Mouse (Mus musculus): ENCODE measurements at regions not wholly inside any gene's neighbourhood (a gene's known extent, or its start where the extent isn't known, plus 50 kb on each side); places are given as distances from the start of the nearest gene placed in this dataset.

DNA sequence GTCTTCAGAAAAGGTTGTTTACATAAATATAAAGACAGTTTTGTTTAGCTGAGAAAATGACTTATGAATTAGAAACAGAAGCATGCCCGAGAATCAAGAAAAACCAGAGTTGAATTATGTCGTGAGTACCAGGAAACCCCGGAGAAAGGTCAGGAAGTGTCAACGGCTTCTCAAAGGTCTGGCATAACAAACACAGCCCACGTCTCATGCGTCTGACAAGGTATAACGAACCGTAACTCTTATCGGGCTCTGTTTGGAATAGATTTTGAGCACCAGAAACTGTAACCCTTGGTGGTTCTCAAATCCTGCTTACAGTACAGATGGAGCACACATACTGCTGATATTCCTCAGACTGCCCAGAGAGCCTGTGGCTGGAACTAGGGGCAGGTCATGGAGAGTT, 260.9 kb upstream of the Arglu1 start:
- Histone ChIP-seq H3K4me2 (no peak overlapping the region), H3K9ac (replicated peaks) (no peak overlapping the region), H3K27me3 (no peaks in the 10 kb centered on the region), H3K4me1 (replicated peaks) (peaks cover 16% of the 10 kb centered on the region), H3K9me3 (no peaks in the 10 kb centered on the region), H3K4me3 (replicated peaks) (no peak overlapping the region), H3K27ac (no peak overlapping the region), H3K36me3 (no peaks in the 10 kb centered on the region)
- 23% methylated on average over 9 of the region's 9 CpGs for WGBS
- no peak for ATAC-seq (ENCODE audit: insufficient number of reproducible peaks, insufficient read depth, low FRiP score, low TSS enrichment, low read depth)

DNA sequence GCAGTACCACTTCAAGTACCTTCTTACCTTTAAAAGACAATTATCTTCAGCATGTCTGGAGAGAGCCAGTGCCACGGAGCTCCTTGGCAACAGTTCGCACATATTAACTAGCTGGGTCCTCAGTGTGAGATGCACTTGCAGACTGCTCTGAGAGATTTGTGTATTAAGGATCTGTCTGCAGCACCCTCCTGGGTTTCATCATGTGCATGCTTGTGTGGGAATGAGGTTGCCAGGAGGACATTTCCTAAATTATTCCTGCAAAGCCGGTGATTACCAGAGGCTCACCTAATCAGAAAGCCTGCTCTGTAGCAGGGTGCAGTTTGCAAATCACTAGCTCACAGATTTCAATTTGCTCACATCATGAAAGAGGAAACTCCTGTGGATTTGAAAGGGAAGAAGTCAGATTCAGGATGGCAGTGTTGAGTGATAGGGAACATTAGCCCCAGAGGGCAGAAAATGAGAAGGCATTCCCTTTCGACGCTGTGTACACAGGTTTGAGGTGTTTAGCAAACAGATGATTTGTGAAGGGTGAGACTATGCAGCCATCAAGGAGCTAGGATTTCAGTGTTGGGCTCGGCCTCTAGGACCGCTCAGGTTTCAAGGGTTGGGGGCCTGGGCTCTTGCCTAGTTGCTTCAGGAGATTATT, 257.3 kb upstream of the Arglu1 start:
- H3K36me3 ChIP-seq, result no peaks in the 10 kb centered on the region
- no peaks in the 10 kb centered on the region for H3K27me3 ChIP-seq
- no peak for ATAC-seq (ENCODE audit: insufficient number of reproducible peaks, insufficient read depth, low FRiP score, low TSS enrichment, low read depth)
- no peak overlapping the region for H3K4me2 ChIP-seq
- WGBS, result 20% methylated on average over 7 of the region's 7 CpGs
- peaks cover 16% of the 10 kb centered on the region for H3K4me1 ChIP-seq (replicated peaks)
- H3K9ac ChIP-seq (replicated peaks), result no peak overlapping the region
- H3K9me3 ChIP-seq, result no peaks in the 10 kb centered on the region
- no peak overlapping the region for H3K4me3 ChIP-seq (replicated peaks)
- H3K27ac ChIP-seq, result 0 out of 2 replicates have a peak overlapping the region, but pooled peaks have one; percentile 2

GRCm38 (mm10) chr8:8942991-8943390, 252.7 kb upstream of the Arglu1 start:
- 86% methylated on average over 6 of the region's 6 CpGs for WGBS
- peaks cover 8% of the 10 kb centered on the region for H3K4me1 ChIP-seq (replicated peaks)
- no peak for ATAC-seq (ENCODE audit: insufficient number of reproducible peaks, insufficient read depth, low FRiP score, low TSS enrichment, low read depth)

DNA sequence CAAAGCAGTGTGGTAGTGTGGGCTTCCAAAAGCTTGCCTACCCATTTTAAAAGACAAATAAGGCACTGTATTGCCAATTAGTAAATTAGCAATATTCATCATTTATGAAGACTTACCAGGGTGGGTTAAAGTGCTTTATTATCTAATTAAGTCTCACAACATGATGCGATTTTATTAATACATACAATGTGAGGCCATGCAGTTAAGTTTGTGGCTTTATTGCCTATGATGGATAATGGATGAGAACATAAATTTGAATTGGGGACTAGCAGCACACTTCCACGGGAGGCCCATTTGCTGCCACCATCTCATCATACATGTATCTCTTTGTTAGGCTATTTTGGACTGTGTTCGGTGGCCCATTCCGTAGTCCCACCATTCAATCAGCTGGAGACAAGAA, 250.6 kb upstream of the Arglu1 start:
- ATAC-seq (ENCODE audit: insufficient number of reproducible peaks, insufficient read depth, low FRiP score, low TSS enrichment, low read depth), result no peak
- Histone ChIP-seq H3K9me3 (no peaks in the 10 kb centered on the region), H3K9ac (replicated peaks) (no peak overlapping the region), H3K4me3 (replicated peaks) (no peak overlapping the region), H3K4me1 (replicated peaks) (peaks cover 6% of the 10 kb centered on the region), H3K4me2 (no peak overlapping the region), H3K36me3 (no peaks in the 10 kb centered on the region), H3K27ac (no peak overlapping the region), H3K27me3 (no peaks in the 10 kb centered on the region)
- WGBS, result 88% methylated on average over 4 of the region's 4 CpGs

More at GRCm38 (mm10) chr8:8942991-8943390, 252.7 kb upstream of the Arglu1 start:
- Histone ChIP-seq H3K27me3 (no peaks in the 10 kb centered on the region), H3K4me3 (replicated peaks) (no peak overlapping the region), H3K36me3 (no peaks in the 10 kb centered on the region), H3K4me2 (no peak overlapping the region), H3K9me3 (no peaks in the 10 kb centered on the region), H3K9ac (replicated peaks) (no peak overlapping the region), H3K27ac (no peak overlapping the region)

GRCm38 (mm10) chr8:8938536-8938935, 248.2 kb upstream of the Arglu1 start:
- no peaks in the 10 kb centered on the region for H3K9me3 ChIP-seq
- ATAC-seq (ENCODE audit: insufficient number of reproducible peaks, insufficient read depth, low FRiP score, low TSS enrichment, low read depth), result no peak
- H3K27ac ChIP-seq, result no peak overlapping the region
- H3K27me3 ChIP-seq, result no peaks in the 10 kb centered on the region
- no peak overlapping the region for H3K4me2 ChIP-seq
- H3K4me1 ChIP-seq (replicated peaks), result peaks cover 6% of the 10 kb centered on the region
- no peak overlapping the region for H3K4me3 ChIP-seq (replicated peaks)
- no peaks in the 10 kb centered on the region for H3K36me3 ChIP-seq
- 81% methylated on average over 7 of the region's 7 CpGs for WGBS
- no peak overlapping the region for H3K9ac ChIP-seq (replicated peaks)

GRCm38 (mm10) chr8:8932466-8932865, 242.1 kb upstream of the Arglu1 start:
- 84% methylated on average over 3 of the region's 3 CpGs for WGBS
- no peak overlapping the region for H3K4me2 ChIP-seq
- no peak for ATAC-seq (ENCODE audit: insufficient number of reproducible peaks, insufficient read depth, low FRiP score, low TSS enrichment, low read depth)

GRCm38 (mm10) chr8:8931746-8932145, 241.4 kb upstream of the Arglu1 start:
- 82% methylated on average over 6 of the region's 6 CpGs for WGBS
- H3K9ac ChIP-seq (replicated peaks), result no peak overlapping the region
- ATAC-seq (ENCODE audit: insufficient number of reproducible peaks, insufficient read depth, low FRiP score, low TSS enrichment, low read depth), result no peak
- no peaks in the 10 kb centered on the region for H3K27me3 ChIP-seq
- H3K36me3 ChIP-seq, result no peaks in the 10 kb centered on the region
- no peak overlapping the region for H3K4me2 ChIP-seq
- H3K4me3 ChIP-seq (replicated peaks), result no peak overlapping the region
- peaks cover 4% of the 10 kb centered on the region for H3K4me1 ChIP-seq (replicated peaks)
- no peaks in the 10 kb centered on the region for H3K9me3 ChIP-seq
- no peak overlapping the region for H3K27ac ChIP-seq

More at GRCm38 (mm10) chr8:8932466-8932865, 242.1 kb upstream of the Arglu1 start:
- Histone ChIP-seq H3K9me3 (no peaks in the 10 kb centered on the region), H3K36me3 (no peaks in the 10 kb centered on the region), H3K27me3 (no peaks in the 10 kb centered on the region), H3K4me3 (replicated peaks) (no peak overlapping the region), H3K27ac (no peak overlapping the region), H3K9ac (replicated peaks) (no peak overlapping the region), H3K4me1 (replicated peaks) (peaks cover 6% of the 10 kb centered on the region)

- H3K4me3 ChIP-seq (replicated peaks), result no peak overlapping the region
- WGBS, result 90% methylated on average over 18 of the region's 18 CpGs
- no peak overlapping the region for H3K27ac ChIP-seq
- H3K9me3 ChIP-seq, result no peaks in the 10 kb centered on the region
- no peak overlapping the region for H3K9ac ChIP-seq (replicated peaks)
- H3K4me2 ChIP-seq, result no peak overlapping the region
- H3K27me3 ChIP-seq, result no peaks in the 10 kb centered on the region
- ATAC-seq (ENCODE audit: insufficient number of reproducible peaks, insufficient read depth, low FRiP score, low TSS enrichment, low read depth), result no peak
- H3K36me3 ChIP-seq, result no peaks in the 10 kb centered on the region
- H3K4me1 ChIP-seq (replicated peaks), result no peaks in the 10 kb centered on the region
Observed at GRCm38 (mm10) chr8:8928074-8928862, 237.9 kb upstream of the Arglu1 start.

- no peaks in the 10 kb centered on the region for H3K36me3 ChIP-seq
- no peak overlapping the region for H3K4me3 ChIP-seq (replicated peaks)
- H3K4me2 ChIP-seq, result no peak overlapping the region
- no peaks in the 10 kb centered on the region for H3K27me3 ChIP-seq
- H3K4me1 ChIP-seq (replicated peaks), result no peaks in the 10 kb centered on the region
- no peak overlapping the region for H3K9ac ChIP-seq (replicated peaks)
- H3K27ac ChIP-seq, result no peak overlapping the region
- WGBS, result 65% methylated on average over 2 of the region's 2 CpGs
- no peaks in the 10 kb centered on the region for H3K9me3 ChIP-seq
- no peak for ATAC-seq (ENCODE audit: insufficient number of reproducible peaks, insufficient read depth, low FRiP score, low TSS enrichment, low read depth)
Observed at GRCm38 (mm10) chr8:8921446-8921845, 231.1 kb upstream of the Arglu1 start.

DNA sequence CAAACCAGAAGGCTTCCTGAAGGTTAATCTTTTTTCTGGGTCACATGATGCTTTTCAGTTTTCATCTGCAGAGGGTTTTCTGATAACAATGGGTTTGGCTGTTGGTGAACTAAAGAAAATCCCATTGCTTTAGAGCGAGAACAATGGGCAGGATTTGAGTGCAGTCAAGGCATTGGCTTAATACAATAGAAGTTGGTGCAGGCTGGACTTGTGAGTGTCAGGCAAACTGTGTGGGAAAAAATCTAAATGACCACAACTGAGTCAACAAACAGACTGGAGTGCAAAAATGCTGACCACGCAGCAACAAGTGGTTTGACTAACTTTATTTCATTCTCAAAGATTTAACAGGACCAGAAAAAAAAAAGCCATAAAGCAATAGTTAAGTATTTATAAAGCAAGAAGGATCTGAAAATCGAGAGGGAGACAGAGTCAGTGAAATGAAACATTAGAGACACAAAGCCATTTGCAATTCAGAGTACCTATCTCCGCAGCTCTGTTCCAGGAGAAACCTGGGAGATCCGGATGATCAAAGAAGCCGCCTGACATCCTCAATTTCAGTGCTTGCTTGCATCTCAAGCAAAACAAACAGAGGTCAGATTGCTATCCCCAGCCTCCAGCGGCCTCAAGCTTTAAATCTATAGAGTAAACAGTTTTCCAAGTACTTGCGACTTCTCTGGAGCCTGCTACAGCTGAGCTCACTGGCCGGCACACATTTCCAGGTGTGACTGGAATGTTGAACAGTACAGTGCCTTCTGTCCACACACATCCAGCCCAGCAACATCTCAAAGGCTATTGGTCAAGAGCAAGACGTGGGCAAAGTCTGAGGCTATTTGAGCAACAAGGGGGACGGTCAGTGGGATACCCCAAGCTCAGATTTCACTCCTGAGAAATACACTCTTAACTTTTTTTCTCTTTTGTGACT, 229.5 kb upstream of the Arglu1 start:
- H3K36me3 ChIP-seq, result no peaks in the 10 kb centered on the region
- ATAC-seq (ENCODE audit: insufficient number of reproducible peaks, insufficient read depth, low FRiP score, low TSS enrichment, low read depth), result no peak
- no peak overlapping the region for H3K9ac ChIP-seq (replicated peaks)
- H3K27me3 ChIP-seq, result no peaks in the 10 kb centered on the region
- WGBS, result 20% methylated on average over 11 of the region's 11 CpGs
- H3K9me3 ChIP-seq, result peaks cover 4% of the 10 kb centered on the region; the same call in 1 of the 2 replicates
- H3K4me3 ChIP-seq (replicated peaks), result no peak overlapping the region
- no peak overlapping the region for H3K27ac ChIP-seq
- H3K4me2 ChIP-seq, result no peak overlapping the region
- no peaks in the 10 kb centered on the region for H3K4me1 ChIP-seq (replicated peaks)

DNA sequence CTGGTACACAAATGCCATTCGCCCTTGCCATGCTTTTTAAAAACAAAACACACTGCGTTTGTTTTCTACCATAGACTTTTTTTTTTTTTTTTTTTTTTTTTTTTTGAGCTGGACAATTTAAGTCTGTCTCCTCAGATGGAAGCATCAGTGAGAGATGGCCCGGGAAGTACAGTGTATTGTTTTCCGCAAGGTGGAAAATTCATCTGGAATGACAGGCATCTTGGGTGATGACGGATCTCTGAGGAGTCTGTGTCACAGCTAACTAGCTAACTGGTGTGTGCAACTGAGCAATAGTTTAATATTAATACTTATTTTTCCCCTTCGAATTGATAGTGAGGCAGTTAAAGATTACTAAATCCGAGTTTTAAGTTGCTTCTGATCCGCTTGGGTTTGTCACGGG, 228.7 kb upstream of the Arglu1 start:
- no peak for ATAC-seq (ENCODE audit: insufficient number of reproducible peaks, insufficient read depth, low FRiP score, low TSS enrichment, low read depth)
- no peak overlapping the region for H3K4me2 ChIP-seq
- no peak overlapping the region for H3K9ac ChIP-seq (replicated peaks)
- WGBS, result 89% methylated on average over 9 of the region's 9 CpGs
- H3K27ac ChIP-seq, result no peak overlapping the region
- H3K27me3 ChIP-seq, result no peaks in the 10 kb centered on the region
- peaks cover 8% of the 10 kb centered on the region; the same call in 1 of the 2 replicates for H3K9me3 ChIP-seq
- no peaks in the 10 kb centered on the region for H3K36me3 ChIP-seq
- no peak overlapping the region for H3K4me3 ChIP-seq (replicated peaks)
- H3K4me1 ChIP-seq (replicated peaks), result no peaks in the 10 kb centered on the region
